Mouse (Mus musculus) intestine, postnatal 0 days (tissue): Measurements from ENCODE around the gene Itk. TPM values are rescaled to one million over a fixed set of nuclear protein-coding genes. Genes with fewer than 3 reads are reported as not detected.

Experiments
- ATAC-seq: fragments of 200-750 bp; cut with Nextera tagmentation; 2 replicates; pipeline ENCODE4 v1.8.0; 2017; ENCODE audit warnings: mild to moderate bottlenecking, moderate TSS enrichment, moderate library complexity
- H3K27ac ChIP-seq: fragments of 300-500 bp; sonication (generic); 2 replicates; pipeline ENCODE4 v1.5.1; 2014; ENCODE audit warnings: mild to moderate bottlenecking, low read depth, low read length, moderate library complexity
- H3K27me3 ChIP-seq: fragments of 300-500 bp; sonication (generic); replicated peaks from 2 replicates; pipeline ENCODE4 v1.6.1; 2014; ENCODE audit warnings: low read length, mixed read lengths; ENCODE audit not compliant: control insufficient read depth, insufficient read depth
- H3K36me3 ChIP-seq: fragments of 300-500 bp; sonication (generic); 2 replicates; pipeline ENCODE4 v1.6.1; 2014; ENCODE audit warnings: mild to moderate bottlenecking, moderate library complexity; ENCODE audit not compliant: control insufficient read depth, insufficient read depth
- H3K4me1 ChIP-seq: fragments of 300-500 bp; sonication (generic); replicated peaks from 2 replicates; pipeline ENCODE4 v1.6.1; 2014; ENCODE audit warnings: antibody characterized with exemption, low read length, mixed read lengths; ENCODE audit not compliant: control insufficient read depth, insufficient read depth
- H3K4me2 ChIP-seq: fragments of 300-500 bp; sonication (generic); replicated peaks from 2 replicates; pipeline ENCODE4 v1.6.1; 2014; ENCODE audit warnings: low read depth, mild to moderate bottlenecking, moderate library complexity
- H3K4me3 ChIP-seq: fragments of 300-500 bp; sonication (generic); 2 replicates; pipeline ENCODE4 v1.5.1; 2014; ENCODE audit warnings: low read depth, low read length
- H3K9ac ChIP-seq: fragments of 300-500 bp; sonication (generic); 2 replicates; pipeline ENCODE4 v1.6.1; 2014; ENCODE audit warnings: mild to moderate bottlenecking, low read depth, low read length
- H3K9me3 ChIP-seq: fragments of 300-500 bp; sonication (generic); 2 replicates; pipeline ENCODE4 v1.6.1; 2016; ENCODE audit warnings: mixed run types; ENCODE audit not compliant: control insufficient read depth
- CTCF ChIP-seq: sonication (generic); IDR thresholded peaks from 2 replicates; pipeline ENCODE4 v1.5.1; 2016; ENCODE audit warnings: low read depth, mild to moderate bottlenecking, control low read depth, antibody characterized with exemption, moderate library complexity
- WGBS: fragments of 180-500 bp; shearing (Covaris S2); extraction: QIAGEN DNeasy Blood & Tissue Kit; methylation state at CpG from one replicate; pipeline ENCODE4 v1.1.7; 2014; 5-methylcytosine and 5-hydroxymethylcytosine counted together
- polyA plus RNA-seq: library from polyadenylated mRNA; unstranded; fragments of >200 nt; fragmentation: Nextera tagmentation; extraction: Ambion mirVana; gene quantifications from 2 replicates; pipeline ENCODE4 v1.2.1, GENCODE M21; 2015

Itk gene
- polyA plus RNA-seq, 1 experiment from 2014 or later: 0.09 TPM

DNA sequence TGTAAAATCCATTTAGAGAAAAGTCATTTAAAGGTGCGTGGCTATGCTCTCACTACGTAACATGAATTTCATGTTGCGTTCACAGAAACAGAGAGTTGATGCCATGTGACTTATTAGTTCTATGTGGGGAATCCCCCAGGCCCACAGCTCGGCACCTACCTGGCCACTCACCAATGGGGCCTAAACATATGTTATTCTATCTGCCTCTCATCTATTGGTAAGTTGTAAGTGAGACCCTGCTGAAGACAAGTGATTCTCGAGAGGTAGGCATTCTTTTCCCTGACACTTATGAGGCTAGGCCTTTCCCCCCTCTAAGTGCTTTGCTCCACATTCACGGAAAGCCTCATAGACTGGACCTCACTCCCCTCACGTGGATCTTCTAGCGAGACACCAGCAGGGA lies 2.8 kb downstream of the Itk start:
- Histone ChIP-seq H3K9me3 (no peaks in the 10 kb centered on the region), H3K4me1 (no peaks in the 10 kb centered on the region), H3K27me3 (no peaks in the 10 kb centered on the region), H3K27ac (no peak overlapping the region), H3K4me2 (no peak overlapping the region), H3K4me3 (no peak overlapping the region), H3K9ac (no peak overlapping the region), H3K36me3 (no peaks in the 10 kb centered on the region)
- no peak for ATAC-seq
- WGBS: 82% methylated on average over 8 of the region's 8 CpGs
- TF ChIP-seq CTCF: no peak

DNA sequence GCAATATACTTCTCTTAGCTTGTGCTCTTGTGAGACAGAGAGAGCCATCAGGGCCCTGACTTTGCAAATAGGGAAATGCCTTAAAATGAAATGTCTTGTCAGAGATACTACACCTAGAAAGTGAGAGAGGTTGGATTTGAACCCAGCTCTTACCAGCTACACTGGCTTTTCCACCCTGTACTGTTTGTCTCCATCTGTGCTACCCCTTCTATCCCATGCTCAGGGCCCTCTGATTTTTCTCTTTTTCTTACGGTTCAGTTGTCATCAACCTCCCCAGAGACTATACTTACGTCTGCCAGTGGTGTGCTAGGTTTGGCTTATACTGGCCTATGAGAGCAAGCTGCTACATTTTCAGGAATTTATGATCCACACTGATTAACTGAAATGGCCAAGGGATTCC lies 4.4 kb downstream of the Itk start:
- no peak for TF ChIP-seq CTCF
- no peaks in the 10 kb centered on the region for H3K4me1 ChIP-seq
- H3K9me3 ChIP-seq: no peaks in the 10 kb centered on the region
- no peak overlapping the region for H3K9ac ChIP-seq
- WGBS: 81% methylated on average over 2 of the region's 2 CpGs
- no peaks in the 10 kb centered on the region for H3K27me3 ChIP-seq
- no peak overlapping the region for H3K4me3 ChIP-seq
- H3K36me3 ChIP-seq: no peaks in the 10 kb centered on the region
- no peak overlapping the region for H3K27ac ChIP-seq
- no peak for ATAC-seq
- no peak overlapping the region for H3K4me2 ChIP-seq

DNA sequence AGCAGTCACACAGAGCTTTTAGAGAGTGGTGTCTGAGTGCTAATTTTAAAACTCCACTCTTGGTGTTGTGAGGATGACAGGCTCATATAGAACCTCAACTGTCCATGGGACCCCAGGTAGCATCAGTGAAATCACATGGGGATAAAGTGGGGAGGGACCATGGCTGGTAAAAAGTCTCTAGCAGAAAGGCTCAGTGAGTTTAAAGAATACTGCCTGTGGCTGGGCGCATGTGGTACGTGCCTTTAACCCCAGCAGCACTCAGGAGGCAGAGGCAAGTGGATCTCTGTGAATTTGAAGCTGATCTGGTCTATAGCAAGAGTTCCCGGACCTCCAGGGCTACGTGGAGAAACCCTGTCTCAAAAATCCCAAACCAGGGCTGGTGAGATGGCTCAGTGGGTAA lies 6.8 kb downstream of the Itk start:
- 89% methylated on average over 4 of the region's 4 CpGs for WGBS

DNA sequence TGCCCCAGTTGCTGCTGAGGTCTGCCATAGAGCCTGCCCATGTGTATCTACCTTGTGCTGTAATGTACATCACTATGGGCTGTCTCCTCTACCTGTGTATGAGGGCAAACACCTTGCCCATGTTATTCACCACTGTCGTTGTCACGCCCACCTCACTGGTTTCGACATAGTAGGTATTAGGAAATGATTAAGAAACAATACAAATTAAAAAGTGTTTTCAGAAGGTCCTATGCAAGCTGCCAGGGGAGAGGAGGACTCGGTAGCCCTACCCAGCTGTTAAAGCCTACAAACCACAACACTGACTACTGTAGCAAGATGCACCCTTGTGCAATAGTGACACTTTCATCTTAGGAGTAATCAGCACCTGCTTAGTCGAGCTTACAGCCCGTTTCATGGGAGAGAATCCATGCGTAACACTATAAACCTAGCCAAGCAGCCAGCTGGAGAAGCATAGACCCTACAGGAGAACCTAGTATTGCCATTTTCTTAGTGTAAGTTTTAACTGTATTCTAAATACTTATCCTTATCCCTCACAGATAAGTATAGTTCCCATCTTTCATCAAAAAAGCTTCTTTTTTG lies 9.1 kb downstream of the Itk start:
- Histone ChIP-seq H3K4me2 (no peak overlapping the region), H3K9ac (no peak overlapping the region), H3K27me3 (no peaks in the 10 kb centered on the region), H3K9me3 (no peaks in the 10 kb centered on the region), H3K4me3 (no peak overlapping the region), H3K36me3 (no peaks in the 10 kb centered on the region), H3K4me1 (no peaks in the 10 kb centered on the region), H3K27ac (no peak overlapping the region)
- ATAC-seq: no peak
- 78% methylated on average over 7 of the region's 7 CpGs for WGBS
- TF ChIP-seq CTCF: no peak

More for the DNA sequence above, 6.8 kb downstream of the Itk start:
- H3K27me3 ChIP-seq: no peaks in the 10 kb centered on the region
- no peak for TF ChIP-seq CTCF
- H3K9me3 ChIP-seq: no peaks in the 10 kb centered on the region
- H3K36me3 ChIP-seq: no peaks in the 10 kb centered on the region
- no peak overlapping the region for H3K9ac ChIP-seq
- H3K4me2 ChIP-seq: no peak overlapping the region
- H3K4me3 ChIP-seq: no peak overlapping the region
- no peaks in the 10 kb centered on the region for H3K4me1 ChIP-seq
- H3K27ac ChIP-seq: no peak overlapping the region
- no peak for ATAC-seq

DNA sequence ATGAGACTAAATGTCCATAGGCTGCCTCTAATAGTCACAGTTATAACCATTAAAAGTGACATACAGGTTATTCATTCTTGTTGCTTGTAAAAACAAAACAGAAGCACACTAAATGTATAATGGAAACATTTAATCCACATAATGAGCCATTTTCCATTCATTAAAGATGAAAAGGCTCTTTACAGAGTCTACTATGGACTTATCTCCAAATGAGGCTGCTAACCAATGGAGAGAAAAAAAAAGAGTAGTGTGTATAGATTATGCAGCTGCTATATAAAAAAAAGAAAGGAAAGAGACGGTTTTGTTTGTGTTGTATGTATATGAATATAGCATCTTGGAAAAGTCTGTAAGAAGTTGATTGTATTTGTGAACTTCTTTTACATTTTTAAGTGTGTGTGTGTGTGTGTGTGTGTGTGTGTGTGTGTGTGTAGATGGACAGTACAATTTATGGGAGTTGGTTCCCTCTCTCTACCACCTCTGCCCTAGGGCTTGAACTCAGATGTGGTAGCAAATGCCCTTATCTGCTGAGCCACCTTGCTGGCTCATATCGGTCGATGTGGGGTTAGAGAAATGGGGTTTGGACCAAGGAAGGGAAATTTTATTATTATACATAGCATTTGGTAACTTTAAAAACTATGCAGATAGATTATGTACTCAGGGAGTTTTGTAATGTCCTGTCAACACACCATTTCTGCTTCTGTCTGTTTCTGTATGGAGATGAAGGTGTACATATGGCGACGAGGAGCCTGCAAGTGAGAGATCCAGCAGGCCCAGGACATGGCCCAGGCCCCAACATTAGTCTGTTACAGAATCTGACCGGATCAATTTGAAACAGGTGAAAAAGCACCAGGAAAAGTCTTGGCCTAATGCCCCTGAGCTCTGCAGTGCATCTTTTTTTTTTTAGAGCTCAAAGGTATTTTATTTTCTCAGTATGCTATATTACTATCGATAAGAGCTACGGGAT lies 11.2 kb downstream of the Itk start:
- H3K27me3 ChIP-seq: no peaks in the 10 kb centered on the region
- H3K4me2 ChIP-seq: no peak overlapping the region
- no peak overlapping the region for H3K27ac ChIP-seq
- H3K4me3 ChIP-seq: no peak overlapping the region
- H3K9me3 ChIP-seq: no peaks in the 10 kb centered on the region
- no peaks in the 10 kb centered on the region for H3K36me3 ChIP-seq
- WGBS: 89% methylated on average over 8 of the region's 8 CpGs
- ATAC-seq: no peak
- no peak for TF ChIP-seq CTCF
- H3K9ac ChIP-seq: no peak overlapping the region
- H3K4me1 ChIP-seq: no peaks in the 10 kb centered on the region

DNA sequence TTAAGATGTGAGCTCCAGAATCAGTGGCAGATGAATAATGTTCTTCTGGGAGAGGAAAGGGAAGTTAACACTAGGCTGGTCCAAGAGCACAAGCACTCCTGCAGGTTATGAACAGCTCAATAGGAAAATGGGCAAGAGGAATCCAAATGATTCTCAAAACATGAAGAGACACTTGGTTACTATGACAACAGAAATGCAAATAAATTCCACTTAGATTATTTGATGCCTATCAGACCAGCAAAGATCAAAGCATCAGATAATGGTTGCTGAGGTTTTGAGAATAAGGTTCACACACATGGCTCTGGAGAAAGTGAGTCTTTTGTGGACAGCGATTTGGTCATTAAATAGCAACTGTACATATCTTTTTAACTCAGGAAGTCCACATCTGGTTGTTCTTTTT lies 12.0 kb downstream of the Itk start:
- H3K9me3 ChIP-seq: no peaks in the 10 kb centered on the region
- no peaks in the 10 kb centered on the region for H3K36me3 ChIP-seq
- WGBS: 92% methylated on average over 1 of the region's 1 CpGs
- no peak for ATAC-seq
- H3K4me2 ChIP-seq: no peak overlapping the region
- no peaks in the 10 kb centered on the region for H3K27me3 ChIP-seq
- no peak overlapping the region for H3K9ac ChIP-seq
- no peak for TF ChIP-seq CTCF
- H3K27ac ChIP-seq: no peak overlapping the region
- no peak overlapping the region for H3K4me3 ChIP-seq
- no peaks in the 10 kb centered on the region for H3K4me1 ChIP-seq
